Mouse (Mus musculus) forebrain, embryonic 11.5 days (tissue): Measurements from ENCODE around the gene Nat8l. TPM values are rescaled to one million over a fixed set of nuclear protein-coding genes. Genes with fewer than 3 reads are reported as not detected.

Source experiments
- ATAC-seq: fragments of 200-750 bp; cut with Nextera tagmentation; replicated peaks from 2 replicates; pipeline ENCODE4 v1.8.0; 2017; ENCODE audit warnings: moderate TSS enrichment; ENCODE audit not compliant: low FRiP score
- DNase-seq: peaks from one replicate; pipeline ENCODE4 v3.0.0-alpha.2; 2017; ENCODE audit warnings: low spot score
- H3K27ac ChIP-seq: fragments of 300-500 bp; sonication (generic); 2 replicates; pipeline ENCODE4 v1.5.1; 2014; ENCODE audit warnings: low read depth, low read length
- H3K27me3 ChIP-seq: fragments of 300-500 bp; sonication (generic); 2 replicates; pipeline ENCODE4 v1.6.1; 2014; ENCODE audit warnings: mild to moderate bottlenecking, low read length, mixed read lengths; ENCODE audit not compliant: control insufficient read depth, insufficient read depth
- H3K36me3 ChIP-seq: fragments of 300-500 bp; sonication (generic); 2 replicates; pipeline ENCODE4 v1.6.1; 2014; ENCODE audit warnings: mild to moderate bottlenecking, low read length, moderate library complexity, mixed read lengths; ENCODE audit not compliant: control insufficient read depth, insufficient read depth
- H3K4me1 ChIP-seq: fragments of 300-500 bp; sonication (generic); replicated peaks from 2 replicates; pipeline ENCODE4 v1.6.1; 2014; ENCODE audit warnings: low read length, mixed read lengths; ENCODE audit not compliant: control insufficient read depth, insufficient read depth
- H3K4me2 ChIP-seq: fragments of 300-500 bp; sonication (generic); 2 replicates; pipeline ENCODE4 v1.6.1; 2014; ENCODE audit warnings: low read depth, mild to moderate bottlenecking, low read length, moderate library complexity, mixed read lengths; ENCODE audit not compliant: severe bottlenecking
- H3K4me3 ChIP-seq: fragments of 300-500 bp; sonication (generic); 2 replicates; pipeline ENCODE4 v1.5.1; 2014; ENCODE audit warnings: low read depth, low read length
- H3K9ac ChIP-seq: fragments of 300-500 bp; sonication (generic); 2 replicates; pipeline ENCODE4 v1.6.1; 2014; ENCODE audit warnings: low read length
- H3K9me3 ChIP-seq: fragments of 300-500 bp; sonication (generic); 2 replicates; pipeline ENCODE4 v1.6.1; 2016; ENCODE audit warnings: low read length, mixed read lengths; ENCODE audit not compliant: control insufficient read depth
- WGBS: fragments of 180-500 bp; shearing (Covaris S2); extraction: QIAGEN DNeasy Blood & Tissue Kit; methylation state at CpG from one replicate; pipeline ENCODE4 v1.1.7; 2014; 5-methylcytosine and 5-hydroxymethylcytosine counted together
- polyA plus RNA-seq: library from polyadenylated mRNA; unstranded; fragments of >200 nt; fragmentation: Nextera tagmentation; extraction: Ambion mirVana; gene quantifications from 2 replicates; pipeline ENCODE4 v1.2.1, GENCODE M21; 2014

The Nat8l gene
- polyA plus RNA-seq, 1 experiment from 2014 or later: 1.9 TPM

DNA sequence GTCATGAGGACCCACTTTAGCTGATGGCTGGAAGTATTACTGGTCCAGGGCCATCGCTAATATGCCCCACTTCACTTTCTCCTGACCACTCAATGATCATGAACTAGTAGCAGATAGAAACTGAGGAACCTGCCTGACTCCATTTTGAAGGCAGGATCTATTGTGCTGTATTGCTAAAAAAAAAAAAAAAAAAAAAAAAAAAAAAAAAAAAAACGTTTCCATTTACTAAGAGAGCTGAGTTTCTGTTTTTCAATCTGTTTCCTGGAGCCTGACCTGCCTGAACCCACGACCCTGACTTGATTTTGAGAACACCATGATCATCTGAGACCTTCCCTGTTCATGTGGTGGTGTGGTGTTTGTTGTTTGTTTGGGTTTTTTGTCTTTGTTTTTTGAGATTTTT lies 19.5 kb upstream of the Nat8l start:
- Histone ChIP-seq H3K36me3 (no peaks in the 10 kb centered on the region), H3K27ac (no peak overlapping the region), H3K4me2 (no peak overlapping the region), H3K9ac (no peak overlapping the region), H3K4me3 (no peak overlapping the region), H3K4me1 (no peaks in the 10 kb centered on the region), H3K27me3 (no peaks in the 10 kb centered on the region), H3K9me3 (no peaks in the 10 kb centered on the region)
- DNase-seq (no peak), ATAC-seq (no peak)
- 48% methylated on average over 3 of the region's 3 CpGs for WGBS

DNA sequence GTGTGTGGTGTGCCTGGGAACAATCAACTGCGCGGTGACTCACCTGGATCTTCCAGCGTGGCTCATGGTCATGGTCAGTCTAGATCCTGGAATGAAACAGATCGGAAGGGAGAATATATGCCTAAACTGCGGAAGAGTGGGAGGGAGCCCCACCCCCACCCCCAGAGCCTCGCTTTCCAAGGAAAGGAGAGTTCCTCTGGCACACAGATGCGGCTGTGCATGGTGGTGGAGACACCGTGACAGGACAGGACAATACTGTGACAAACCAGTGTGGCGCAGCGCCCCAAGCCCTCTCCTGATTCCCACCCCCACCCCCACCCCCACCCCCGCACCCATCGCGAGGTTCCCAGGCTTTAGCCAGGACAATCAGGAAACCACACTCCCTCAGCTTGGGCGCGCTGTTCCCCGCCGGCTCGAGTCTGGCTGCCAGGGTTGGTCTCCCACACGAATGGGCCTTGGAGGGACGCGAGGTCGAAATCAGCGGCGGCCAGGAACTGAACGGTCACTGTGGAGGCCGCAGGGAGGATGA lies 13.0 kb upstream of the Nat8l start:
- Histone ChIP-seq H3K27ac (peak overlapping the region; percentile 58), H3K36me3 (no peaks in the 10 kb centered on the region), H3K9me3 (no peaks in the 10 kb centered on the region), H3K9ac (peak overlapping the region; percentile 93), H3K4me1 (peaks cover 10% of the 10 kb centered on the region; the same call in 1 of the 2 replicates), H3K4me2 (peak overlapping the region; percentile 87), H3K4me3 (peak overlapping the region; percentile 75), H3K27me3 (no peaks in the 10 kb centered on the region)
- ATAC-seq: peak; percentile 51
- 5% methylated on average over 26 of the region's 26 CpGs for WGBS
- DNase-seq: no peak

DNA sequence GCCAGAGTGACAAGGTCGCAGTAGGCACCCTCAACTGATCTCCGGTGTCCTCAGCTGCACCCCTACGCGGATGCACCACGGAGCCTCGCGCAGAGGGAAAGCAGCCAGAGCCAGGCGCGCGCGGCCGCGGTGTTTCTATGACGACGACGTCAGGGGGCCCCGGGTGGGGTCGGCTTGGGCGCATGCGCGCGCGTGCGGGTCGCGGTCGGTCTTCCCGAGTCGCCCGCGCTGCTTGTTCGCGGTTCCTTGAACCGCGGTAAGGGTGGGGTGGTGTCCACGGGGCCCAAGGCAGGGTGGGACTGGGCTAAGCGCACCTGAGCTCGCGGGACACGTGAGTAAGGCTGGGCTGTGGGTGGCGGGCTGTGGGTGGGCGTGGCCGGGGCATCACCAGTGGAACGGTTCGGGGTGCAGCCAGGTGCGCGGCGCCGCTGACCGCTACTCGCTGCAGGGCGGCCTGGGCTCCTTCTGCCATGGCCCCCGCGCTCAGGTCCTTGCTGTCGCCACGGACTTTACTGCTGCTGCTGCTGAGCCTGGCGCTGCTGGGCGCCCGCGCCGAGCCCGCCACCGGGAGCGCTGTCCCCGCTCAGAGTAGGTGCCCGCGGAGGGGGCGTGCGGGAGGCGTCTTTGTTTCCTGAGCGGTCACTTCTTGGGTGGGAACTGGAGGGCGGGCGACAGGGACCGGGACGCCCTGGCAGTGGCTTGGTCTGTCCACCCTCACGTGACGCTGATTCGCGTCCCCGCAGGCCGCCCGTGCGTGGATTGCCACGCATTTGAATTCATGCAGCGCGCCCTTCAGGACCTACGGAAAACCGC lies 12.3 kb upstream of the Nat8l start, which contains the start of gene Gm1673:
TSS of gene Gm1673 (plus strand) at position 125 of the 813 bp plus-strand sequence.
- H3K4me2 ChIP-seq: peak within 1 kb of the TSS; percentile 87
- peak; percentile 89 for ATAC-seq
- H3K9me3 ChIP-seq: no peaks in the 10 kb centered on the region
- H3K36me3 ChIP-seq: no peaks in the 10 kb centered on the region
- H3K27me3 ChIP-seq: no peaks in the 10 kb centered on the region
- 1% methylated on average over 86 of the region's 88 CpGs for WGBS
- H3K9ac ChIP-seq: peak within 1 kb of the TSS; percentile 93
- H3K27ac ChIP-seq: peak within 1 kb of the TSS; percentile 63
- peak; percentile 95 for DNase-seq
- H3K4me1 ChIP-seq: peaks cover 10% of the 10 kb centered on the region; the same call in 1 of the 2 replicates
- peak within 1 kb of the TSS; percentile 75 for H3K4me3 ChIP-seq

DNA sequence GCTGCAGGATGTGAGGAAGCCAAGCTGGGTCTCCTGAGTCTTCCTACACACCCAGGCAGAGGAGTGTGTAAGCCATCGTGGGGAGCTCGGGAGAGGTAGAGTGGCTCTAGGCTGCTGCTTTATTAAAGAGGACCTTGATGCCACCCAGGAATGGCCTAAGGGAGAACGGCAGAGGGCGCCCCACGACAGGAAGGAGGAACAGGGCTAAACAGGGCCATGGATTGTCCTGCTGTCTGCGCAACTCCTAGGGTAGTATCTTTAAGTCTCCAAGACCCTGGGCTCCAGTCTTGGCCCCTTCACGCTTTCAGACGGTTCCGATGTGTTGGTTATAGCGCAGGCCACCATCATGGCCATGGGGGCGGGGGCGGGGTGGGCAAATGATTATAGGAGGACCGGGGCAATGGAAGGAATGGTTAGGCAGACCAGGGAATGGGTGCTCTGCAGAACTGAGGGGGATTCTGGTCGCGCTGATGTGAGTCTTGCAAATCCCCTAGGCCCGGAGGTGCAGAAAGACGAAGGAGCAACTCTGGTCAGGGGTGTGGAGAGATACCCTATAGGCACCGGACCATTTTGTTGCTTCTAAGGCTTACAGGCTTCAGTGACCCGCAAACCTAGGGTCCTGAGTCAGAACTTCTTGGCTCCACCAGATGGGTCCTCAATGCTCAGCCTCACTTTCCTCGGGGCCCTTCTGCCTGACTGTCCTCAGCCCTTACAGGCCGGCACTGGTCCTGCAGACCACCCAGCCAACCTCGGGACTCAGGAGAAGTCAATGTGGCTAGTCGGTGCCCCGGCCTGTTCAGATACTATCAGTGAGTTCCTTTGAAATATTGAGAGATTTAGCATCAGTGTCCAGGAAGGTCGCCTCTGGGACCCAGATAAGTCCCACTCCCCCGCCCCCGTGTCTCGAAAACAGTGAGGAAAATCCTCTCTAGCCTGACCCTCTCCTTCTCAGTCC lies 836 bp upstream of the Nat8l start:
- Histone ChIP-seq H3K36me3 (no peaks in the 10 kb centered on the region), H3K4me2 (peak overlapping the region; percentile 95), H3K9me3 (no peaks in the 10 kb centered on the region), H3K27me3 (peaks cover 9% of the 10 kb centered on the region), H3K9ac (peak overlapping the region; percentile 76), H3K4me1 (peaks cover 8% of the 10 kb centered on the region; the same call in 1 of the 2 replicates), H3K4me3 (peak overlapping the region; percentile 82), H3K27ac (peak overlapping the region; percentile 93; the same call in 1 of the 2 replicates)
- 34% methylated on average over 28 of the region's 28 CpGs for WGBS
- ATAC-seq (peak; percentile 16; the same call in 1 of the 2 replicates), DNase-seq (peak; percentile 78)

DNA sequence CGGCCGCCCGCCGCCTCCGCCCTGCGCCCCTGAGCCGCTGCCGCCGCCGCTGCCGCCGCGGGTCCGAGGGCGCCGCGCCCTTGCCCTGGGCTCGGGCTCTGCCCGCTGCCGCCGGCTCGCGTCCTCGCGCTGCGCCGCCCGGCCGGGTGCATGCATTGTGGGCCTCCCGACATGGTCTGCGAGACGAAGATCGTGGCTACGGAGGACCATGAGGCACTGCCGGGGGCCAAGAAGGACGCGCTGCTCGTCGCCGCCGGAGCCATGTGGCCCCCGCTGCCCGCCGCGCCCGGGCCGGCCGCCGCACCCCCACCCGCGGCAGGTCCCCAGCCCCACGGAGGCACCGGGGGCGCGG lies 886 bp downstream of the Nat8l start:
- Histone ChIP-seq H3K4me1 (peaks cover 8% of the 10 kb centered on the region; the same call in 1 of the 2 replicates), H3K9me3 (no peaks in the 10 kb centered on the region), H3K4me3 (peak overlapping the region; percentile 82), H3K27me3 (peaks cover 9% of the 10 kb centered on the region), H3K9ac (peak overlapping the region; percentile 76), H3K36me3 (peaks cover 3% of the 10 kb centered on the region; the same call in 1 of the 2 replicates), H3K4me2 (peak overlapping the region; percentile 95), H3K27ac (peak overlapping the region; percentile 93)
- DNase-seq (no peak), ATAC-seq (no peak; the same call in 1 of the 2 replicates)
- under 1% methylated on average over 38 of the region's 55 CpGs for WGBS

DNA sequence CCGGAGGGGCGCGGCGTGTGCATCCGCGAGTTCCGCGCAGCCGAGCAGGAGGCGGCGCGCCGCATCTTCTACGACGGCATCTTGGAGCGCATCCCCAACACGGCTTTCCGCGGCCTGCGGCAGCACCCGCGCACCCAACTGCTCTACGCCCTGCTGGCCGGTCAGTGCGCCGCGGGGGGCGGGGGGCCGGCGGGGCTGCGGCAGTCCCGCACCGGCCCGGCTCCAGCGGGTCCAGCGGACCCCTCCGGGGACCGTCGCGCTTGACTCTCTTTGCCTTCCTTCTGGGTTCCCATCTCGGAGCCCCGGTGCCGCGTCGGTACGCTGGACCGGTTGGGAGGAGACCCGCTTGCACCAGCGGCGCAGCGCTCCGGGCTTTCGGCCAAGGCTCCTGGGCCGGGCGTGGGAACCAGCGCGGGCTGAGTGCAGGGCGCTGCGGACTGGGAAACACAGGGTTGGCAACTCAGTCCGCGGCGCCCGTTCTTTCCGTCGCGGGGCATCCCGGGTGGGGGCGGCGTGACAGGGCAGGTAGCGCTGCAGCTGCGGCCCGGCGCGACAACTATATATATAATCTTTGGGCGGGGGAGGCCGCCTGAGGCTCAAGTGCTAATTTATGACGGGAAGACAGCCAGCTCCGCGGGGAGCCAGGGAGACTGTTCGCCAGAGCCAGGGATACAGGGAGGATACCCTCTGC lies 1.4 kb downstream of the Nat8l start:
- Histone ChIP-seq H3K36me3 (peaks cover 3% of the 10 kb centered on the region), H3K4me3 (peak overlapping the region; percentile 82)

DNA sequence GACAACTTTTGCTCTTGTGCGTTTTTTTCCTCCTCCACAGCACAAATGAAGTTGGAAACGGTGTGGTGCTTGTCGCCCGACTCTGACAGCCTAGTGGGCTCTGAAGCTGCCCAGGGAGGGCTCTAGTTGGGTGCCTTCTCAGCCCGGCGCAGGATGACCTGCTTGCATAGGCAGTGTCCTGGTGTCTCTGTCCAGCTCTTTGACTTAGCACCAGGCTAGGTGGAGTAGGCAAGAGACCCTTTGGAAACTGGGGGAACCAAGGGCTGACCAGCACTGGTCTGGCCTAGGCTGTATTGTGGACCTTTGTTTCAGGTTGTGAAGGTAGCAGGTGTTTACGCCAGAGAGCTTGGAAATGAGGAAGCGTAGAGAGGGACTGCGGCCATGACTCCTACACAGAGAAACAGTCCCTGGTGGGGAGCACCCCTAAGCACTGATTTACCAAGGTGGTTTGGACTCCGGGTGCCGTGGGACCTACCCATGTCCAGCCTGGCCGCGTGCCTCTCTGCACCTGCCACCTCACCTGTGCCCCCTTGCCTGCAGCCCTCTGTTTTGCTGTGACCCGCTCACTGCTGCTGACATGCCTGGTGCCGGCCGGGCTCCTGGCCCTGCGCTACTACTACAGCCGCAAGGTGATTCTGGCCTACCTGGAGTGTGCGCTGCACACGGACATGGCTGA lies 2.2 kb downstream of the Nat8l start:
- ATAC-seq (no peak), DNase-seq (peak; percentile 52)
- H3K27ac ChIP-seq: no peak overlapping the region
- 72% methylated on average over 20 of the region's 20 CpGs for WGBS
- H3K27me3 ChIP-seq: peaks cover 9% of the 10 kb centered on the region
- H3K4me3 ChIP-seq: peak overlapping the region; percentile 82
- peak overlapping the region; percentile 76; the same call in 1 of the 2 replicates for H3K9ac ChIP-seq
- peaks cover 3% of the 10 kb centered on the region for H3K36me3 ChIP-seq
- H3K4me1 ChIP-seq: peaks cover 8% of the 10 kb centered on the region; the same call in 1 of the 2 replicates
- H3K4me2 ChIP-seq: peak overlapping the region; percentile 95
- no peaks in the 10 kb centered on the region for H3K9me3 ChIP-seq

More for the DNA sequence above, 1.4 kb downstream of the Nat8l start:
- no peaks in the 10 kb centered on the region for H3K9me3 ChIP-seq
- WGBS: under 1% methylated on average over 77 of the region's 80 CpGs
- H3K27me3 ChIP-seq: peaks cover 9% of the 10 kb centered on the region
- peak overlapping the region; percentile 76 for H3K9ac ChIP-seq
- peak overlapping the region; percentile 93 for H3K27ac ChIP-seq
- peaks cover 8% of the 10 kb centered on the region; the same call in 1 of the 2 replicates for H3K4me1 ChIP-seq
- DNase-seq (peak; percentile 74), ATAC-seq (peak; percentile 20; the same call in 1 of the 2 replicates)
- H3K4me2 ChIP-seq: peak overlapping the region; percentile 95
